Mouse (Mus musculus) ES-CJ7 (cell line): ENCODE results near the gene Cib2.
A peak's percentile ranks its signal among the peaks of the same experiment; 100 is the strongest.

Source experiments
- DNase-seq: peaks from one replicate; pipeline ENCODE4 v3.0.0; 2011; ENCODE audit warnings: low read depth, low spot score

Gene Cib2

DNA sequence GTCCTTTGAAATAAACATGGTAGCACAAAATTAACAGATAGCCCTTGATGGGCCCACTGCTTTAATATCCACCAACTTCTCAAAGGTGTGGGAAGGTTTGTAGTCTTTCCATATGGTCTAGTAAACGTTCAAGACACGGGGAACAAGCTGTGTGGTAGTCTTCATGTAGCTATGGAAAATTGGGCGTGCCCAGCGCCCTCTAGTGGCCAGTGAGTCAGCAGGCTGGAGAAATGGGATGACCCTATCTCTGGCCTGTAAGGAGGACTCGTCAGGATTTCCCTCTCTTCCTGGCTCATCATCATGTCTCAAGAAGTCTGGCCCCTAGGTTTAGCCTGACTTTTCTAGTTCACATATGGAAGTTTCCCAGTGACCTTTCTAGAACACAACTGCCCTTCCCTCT lies 12.5 kb downstream of the Cib2 start:
- peak; percentile 46 for DNase-seq

DNA sequence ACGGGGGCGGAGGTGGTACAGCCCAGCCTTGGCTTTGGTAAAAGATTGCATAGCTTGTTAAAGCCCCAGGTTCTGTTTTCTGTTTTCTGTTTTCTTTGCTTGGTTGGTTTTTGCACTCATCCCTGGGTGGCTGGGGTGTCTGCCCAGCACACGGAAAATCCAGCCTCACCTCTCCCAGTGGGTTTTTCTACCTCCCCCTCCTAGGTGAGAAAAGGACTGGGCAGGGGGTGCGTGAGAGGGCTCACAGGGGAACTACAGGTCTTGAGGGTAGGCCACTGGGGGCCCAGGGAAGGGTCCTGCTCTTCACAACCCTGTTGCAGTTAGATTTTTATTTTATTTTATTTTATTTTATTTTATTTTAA lies 15.1 kb downstream of the Cib2 start:
- DNase-seq, result no peak

DNA sequence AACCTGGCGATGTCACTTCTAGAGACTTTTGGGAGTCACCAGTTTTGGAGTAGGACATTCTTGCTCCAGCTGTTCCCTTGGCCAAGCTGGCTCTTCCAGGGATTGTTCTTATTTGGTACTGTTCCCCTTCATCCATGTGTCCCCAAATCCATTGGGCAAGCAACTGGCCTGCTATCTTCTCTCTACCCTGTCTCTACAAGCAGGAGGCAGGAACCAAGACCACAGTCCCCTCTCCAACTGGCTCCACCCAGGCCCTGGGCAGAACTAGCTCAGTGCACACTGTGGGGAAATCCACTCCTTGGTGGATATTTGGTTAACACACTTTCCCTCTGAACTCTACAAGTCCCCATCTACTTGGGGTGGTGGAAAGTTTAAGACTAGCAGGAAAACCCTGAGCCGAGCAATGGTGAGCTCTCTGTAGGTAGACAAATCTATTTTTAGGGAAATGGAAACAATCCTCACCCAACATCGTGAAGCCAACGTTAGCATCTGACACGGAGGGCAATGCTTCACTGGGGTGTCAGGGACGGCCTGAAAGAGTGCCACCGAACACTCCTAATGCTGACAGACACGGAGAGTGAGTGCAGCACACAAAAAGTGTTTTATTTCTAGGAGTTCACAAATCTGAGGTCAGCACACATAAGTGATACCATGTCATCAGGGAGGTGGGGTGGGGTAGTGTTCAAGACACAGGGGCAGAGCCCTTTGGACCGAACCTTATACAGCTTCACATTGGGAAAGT lies 15.6 kb downstream of the Cib2 start:
- DNase-seq, result no peak

DNA sequence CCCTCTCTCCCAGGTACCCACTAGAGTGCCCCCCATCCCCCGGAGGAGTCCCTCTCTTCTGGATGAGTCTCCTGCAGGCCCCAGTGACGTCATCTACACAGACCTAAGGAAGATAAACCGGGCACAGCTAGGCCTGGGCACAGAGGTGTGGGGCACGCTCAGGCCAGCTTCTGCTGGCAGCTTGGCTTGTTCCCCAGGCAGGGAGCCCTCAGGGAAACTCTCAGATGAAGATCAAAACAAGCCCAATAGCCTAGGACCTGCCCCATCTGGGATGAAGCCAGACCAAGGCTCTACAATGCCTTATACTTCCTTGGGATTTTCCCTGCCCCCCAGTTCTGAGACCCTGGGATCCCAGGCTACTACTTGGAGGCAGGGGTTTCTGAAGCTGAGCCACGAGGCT lies 19.2 kb downstream of the Cib2 start:
- no peak for DNase-seq

DNA sequence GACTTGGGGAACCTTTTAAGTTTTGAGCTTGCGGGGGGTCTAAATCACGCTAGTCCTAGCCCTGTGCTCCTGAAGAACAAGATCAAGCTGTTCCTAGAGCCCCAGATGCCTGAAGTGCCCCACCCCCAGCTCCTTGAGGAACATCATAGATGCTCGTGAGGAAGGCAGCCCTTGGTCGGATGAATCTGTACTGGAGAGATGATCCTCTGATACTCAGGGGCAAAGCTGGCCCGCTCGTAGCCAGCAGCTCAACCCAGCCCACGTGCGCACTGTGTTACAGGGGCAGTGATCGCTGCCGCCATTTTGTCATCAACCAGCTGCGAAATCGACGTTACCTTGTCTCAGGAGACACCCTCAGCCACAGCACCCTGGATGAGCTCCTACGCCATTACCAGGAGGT lies 21.3 kb downstream of the Cib2 start, which contains the start of gene Sh2d7:
Sh2d7 (plus strand) TSS at position 301 of the 400 bp plus-strand sequence.
- no peak for DNase-seq

DNA sequence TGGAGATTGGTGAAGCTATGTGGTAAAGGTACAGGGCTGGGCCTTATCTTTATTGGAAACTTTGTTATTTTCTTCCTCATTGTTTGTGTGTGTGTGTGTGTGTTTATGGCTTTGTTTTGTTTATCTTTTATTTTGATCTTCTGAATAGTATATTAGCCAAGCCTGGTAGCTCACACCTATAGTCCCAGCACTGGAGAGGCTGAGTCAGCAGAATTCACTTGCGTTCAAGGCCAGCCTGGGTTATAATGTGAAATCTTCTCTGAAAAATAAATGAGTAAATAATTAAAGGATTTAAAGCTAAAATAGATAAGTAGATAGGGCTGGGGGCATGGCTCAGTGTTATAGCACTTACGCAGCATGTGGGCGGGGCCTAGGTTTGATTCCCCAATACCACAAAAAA lies 21.8 kb downstream of the Cib2 start:
- no peak for DNase-seq

DNA sequence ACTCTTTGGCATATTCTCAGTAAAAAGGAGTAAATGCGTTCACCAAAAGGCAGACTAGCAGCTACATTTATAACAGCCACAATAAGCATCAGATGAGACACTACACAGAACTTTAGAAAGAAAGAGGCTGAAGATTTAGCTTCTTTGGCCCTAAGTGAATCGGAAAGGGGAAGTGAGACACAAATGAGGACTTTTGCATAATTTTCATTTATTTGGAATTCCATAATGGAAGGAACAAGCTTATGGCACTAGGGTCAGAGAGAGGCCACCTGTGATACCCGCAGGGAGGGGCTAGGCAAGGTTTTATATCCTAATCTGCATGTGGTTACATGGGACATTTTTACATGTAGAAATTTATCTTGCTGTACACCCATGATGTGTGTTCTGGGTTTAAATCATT lies 22.5 kb downstream of the Cib2 start:
- DNase-seq, result no peak

DNA sequence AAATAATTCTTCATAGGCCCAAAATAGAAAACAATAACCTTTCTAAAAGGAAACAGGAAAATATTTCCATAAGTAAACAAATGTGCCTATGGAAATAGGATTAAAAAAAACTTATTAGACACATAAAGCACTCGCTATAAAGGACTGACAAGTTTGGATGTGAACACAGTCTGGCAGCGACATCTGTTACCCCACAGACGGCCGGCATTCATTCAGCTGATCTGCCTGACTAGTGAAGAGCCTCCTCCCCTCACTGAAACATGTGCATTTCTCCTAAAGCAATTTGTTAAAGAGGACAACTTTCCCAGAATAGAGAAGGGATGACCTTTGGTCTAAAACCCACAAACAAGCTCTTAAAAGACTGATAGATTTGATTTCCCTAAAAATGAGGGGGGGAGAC lies 23.0 kb downstream of the Cib2 start:
- no peak for DNase-seq

DNA sequence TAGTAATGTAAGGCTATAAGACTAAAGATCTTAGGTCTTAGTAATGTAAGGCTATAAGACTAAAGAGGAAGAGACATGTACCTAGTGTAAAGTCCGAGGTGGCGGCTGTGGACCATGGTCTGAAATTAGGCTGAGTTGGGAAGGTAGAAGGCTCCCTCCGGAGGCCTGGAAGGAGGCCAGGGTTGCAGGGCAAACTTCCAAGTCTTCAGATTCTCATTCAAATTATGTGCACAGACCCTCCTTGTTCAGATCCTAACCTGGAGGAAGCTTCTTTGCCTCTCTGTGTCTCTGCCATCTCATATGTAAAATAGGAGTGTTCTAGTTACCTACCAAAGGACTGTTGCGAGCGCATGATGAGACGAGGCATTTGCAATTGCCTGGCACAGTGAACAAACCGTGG lies 23.8 kb downstream of the Cib2 start:
- DNase-seq, result no peak

DNA sequence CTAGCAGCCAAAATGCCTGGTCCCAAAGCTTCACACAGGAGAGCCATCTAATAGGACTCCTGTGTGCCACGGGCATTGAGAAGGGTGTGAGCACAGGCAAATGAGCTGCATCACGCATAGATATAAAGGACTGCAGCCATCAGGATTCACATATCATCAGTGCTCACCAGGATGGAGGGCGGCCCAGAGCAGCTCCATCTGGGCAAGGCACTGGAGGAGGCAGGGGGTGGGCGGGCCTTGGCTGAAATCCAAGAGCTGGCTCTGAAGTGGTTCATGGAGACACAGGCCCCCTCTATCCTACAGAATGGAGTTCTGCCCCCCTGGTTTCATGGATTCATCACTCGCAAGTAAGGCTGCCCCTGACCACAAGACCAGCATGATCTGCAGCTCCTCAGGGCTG lies 26.0 kb downstream of the Cib2 start:
- no peak for DNase-seq

DNA sequence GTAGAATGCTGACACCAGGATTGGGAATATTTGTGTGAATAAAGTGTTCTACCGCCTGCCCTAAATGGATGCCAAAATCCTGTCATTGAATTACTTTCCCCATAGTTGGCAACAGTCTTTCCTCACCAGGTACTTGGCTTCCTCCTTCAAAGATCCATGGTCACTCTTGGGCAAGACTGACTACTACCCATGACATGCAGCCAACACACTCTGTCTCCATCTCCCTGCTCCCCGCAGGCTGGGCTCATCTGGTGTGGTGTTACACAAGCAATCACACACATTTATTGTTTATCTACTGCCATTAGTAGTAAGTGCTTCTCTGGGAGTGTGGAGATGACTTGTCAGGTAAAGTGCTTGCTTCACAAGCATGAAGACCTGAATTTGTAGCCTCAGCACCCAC lies 27.1 kb downstream of the Cib2 start:
- DNase-seq, result no peak

DNA sequence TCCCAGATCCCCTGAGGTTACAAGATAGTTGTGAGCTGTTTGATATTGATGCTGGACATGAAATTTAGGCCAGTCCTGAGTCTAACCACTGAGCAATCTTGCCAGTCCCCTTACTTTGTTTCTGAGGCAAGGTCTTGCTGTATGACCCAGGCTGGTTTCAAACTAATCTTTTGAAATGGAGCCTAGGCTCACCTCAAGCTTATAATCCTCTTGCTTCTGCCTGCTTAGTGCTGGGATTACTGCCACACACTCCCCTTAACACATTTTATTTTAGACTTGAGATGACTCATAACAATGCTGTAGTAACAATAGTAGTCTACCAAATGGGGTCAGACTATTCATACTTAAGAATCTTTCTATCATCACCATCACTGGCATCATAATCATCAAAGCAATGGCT lies 28.6 kb downstream of the Cib2 start:
- DNase-seq, result no peak

DNA sequence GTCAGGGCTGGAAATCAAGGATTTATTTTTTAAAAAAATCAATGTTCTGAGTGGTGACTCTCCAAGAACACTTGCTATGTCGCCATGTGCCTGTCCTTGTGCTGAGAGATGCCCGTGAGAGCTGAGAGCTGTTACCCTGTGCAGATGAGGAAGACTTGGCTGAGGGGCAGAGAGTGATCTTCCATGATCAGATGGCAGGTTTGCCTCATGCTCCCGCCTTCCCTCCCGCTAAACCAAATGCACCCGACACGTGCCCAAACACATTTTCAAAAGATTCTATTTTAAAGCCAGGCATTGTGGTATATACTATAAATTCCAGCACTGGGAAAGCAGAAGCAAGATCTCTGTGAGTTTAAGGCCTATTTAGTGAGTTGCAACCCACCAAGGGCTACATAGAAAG lies 29.2 kb downstream of the Cib2 start:
- no peak for DNase-seq

DNA sequence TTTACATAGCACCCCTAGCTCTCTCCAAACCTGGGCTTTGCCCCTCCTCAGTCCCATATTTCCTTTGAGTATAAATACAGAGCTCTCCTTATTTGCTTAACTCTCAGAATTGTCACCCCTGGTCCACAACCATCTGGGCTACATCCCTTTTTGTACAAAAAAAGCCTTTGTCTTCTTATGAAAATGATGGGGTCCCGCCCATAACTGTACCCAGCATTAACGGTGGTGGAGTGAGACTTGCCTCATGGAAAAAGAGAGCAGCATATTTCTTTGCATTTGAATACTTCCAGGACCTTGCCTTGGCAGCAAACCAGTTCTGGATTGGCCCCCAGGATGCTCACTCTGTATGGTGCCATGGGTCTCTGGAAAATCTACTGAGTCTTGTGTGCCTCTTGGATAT lies 30.1 kb downstream of the Cib2 start:
- no peak for DNase-seq

DNA sequence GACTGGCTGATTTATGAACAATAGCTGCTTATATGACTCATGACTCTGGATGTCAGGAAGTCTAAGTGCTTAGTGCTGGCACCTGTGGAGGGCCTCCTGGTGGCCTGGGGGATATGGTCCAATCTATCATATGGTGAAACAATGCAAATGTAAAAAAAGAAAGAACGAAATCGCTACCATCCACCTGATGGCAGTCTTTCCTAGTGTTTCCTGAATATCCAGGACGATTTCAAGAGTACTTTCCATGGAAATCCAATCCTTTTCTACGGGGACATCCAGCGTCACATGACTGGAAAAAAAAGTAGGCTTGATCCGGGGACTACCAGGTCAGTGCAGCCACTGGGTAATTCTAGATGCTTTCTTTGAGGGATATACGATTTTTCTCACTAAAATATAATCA lies 32.3 kb downstream of the Cib2 start:
- DNase-seq, result no peak

DNA sequence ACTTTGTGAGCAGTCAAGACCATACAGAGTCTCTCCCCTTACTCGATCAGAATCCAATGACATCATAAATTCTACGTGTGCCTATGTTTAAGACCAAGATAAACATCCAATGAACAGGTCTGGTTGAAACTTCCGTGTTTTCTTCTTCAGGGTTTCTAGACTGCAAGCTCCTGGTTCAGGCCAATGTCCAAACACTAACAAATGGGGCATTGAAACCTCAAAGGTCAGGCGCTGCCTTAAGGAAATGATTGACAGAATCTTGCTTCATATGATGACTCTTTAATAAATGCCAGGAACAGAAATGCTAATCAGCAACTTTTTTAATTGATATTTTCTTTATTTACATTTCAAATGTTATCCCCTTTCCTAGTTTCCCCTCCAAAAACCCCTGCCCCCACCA lies 39.7 kb downstream of the Cib2 start:
- no peak for DNase-seq

DNA sequence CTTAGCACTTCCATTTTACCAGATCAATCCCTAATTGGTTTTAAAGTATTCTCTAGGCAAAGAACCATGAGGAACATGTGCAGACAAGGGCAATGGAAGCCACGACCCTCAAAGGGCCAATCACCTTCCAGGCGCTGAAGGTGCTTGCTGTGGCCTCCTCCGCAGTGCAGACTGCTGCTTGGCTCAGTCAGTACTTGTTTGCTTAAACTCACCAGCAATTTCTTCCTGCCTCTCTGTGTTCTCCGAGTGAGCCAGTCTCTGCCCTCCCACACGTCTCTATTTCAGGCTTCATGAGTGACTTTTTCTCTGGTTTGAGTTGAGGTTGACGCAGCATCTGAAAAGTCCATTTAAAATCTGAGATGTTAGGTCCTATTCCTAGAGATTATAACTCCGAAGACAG lies 41.1 kb downstream of the Cib2 start:
- DNase-seq, result no peak

DNA sequence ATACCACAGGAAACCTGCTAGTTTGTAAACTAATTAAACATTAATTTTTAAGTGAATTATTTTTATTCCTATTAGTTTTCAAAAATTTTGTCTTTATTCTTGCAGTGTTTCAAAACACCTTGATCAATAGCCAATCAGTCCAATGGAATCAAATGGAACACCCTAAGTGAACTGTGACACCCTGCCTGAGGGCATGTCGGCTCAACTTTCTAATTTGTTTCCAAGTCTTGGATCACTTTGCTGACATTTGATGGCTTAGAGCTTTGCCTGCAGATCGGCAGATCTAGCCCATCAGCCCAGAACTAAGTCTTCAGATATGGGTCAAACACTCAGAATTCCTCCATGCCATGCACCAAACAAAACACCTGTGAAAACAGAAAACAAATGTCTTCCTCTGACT lies 44.0 kb downstream of the Cib2 start:
- no peak for DNase-seq

DNA sequence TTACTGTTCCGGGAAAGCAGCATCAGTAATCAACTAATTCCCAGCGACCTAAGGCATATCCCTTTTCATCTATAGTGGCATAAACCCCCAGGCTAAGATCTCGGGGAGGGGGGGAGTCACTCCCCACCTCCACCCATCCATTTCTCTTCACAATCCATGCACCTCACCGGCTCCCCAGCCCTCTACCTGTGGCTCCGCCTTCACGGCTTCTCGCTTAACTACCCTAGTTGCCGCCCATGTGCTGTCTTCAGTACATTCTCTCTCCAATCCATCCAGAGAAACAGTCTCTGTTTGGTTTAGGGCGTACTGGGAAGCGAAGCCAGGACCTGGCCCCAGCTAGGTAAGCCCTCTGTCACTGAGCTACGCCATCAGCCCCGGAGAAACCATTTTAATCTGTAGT lies 57.1 kb downstream of the Cib2 start:
- DNase-seq, result peak; percentile 40

DNA sequence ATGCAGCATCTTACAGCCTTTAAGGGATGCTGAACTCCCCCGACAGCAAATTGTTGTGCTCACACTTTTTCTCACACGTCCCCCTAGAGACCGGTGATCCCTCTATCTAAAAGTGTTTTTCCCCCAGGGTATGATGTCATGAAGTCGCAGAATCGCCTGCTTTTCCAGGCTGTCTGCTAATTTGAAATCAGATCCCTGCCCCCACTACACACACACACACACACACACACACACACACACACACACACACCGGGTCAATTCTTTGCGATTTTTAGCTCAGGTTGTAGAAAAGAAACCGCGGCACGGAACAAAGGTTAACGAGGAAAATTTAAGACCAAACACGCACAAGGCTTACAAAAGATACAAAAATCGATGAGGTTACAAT lies 57.9 kb downstream of the Cib2 start:
- DNase-seq, result no peak

DNA sequence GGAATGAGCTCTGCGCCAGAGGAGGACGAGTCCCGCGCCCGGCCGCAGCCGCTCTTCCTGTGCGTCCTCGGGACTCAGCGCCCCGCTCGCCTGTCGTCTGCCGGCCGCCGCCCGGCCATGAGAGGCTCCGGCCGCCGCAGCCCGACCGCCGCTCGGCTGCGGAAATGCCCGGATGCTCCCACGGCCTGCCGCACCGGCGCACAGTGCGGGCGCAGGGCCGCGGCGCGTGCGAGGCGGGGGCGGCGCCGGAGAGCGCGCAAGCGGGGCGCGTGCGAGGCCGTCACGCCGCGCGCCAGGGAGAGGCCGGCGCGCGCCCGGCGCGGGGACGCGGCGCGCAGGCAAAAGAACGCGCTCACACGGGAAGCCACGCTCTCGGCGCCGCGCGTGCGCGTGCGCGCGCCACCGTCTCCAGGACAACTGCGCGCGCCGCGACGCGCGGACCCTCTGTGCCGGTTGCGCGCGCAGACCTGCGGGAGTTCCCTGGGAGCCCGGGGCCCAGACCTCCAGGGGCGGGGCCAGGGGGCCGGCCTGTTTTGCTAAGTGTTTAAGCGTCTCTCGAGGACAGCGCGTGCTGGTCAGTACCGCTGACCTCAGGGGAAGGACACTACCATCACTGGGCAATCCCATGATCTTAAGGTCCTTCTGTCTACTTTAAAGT lies 58.4 kb downstream of the Cib2 start, which contains the start of gene Dmxl2:
Dmxl2 (minus strand) TSS at position 174 of the 658 bp plus-strand sequence.
- peak; percentile 90 for DNase-seq

DNA sequence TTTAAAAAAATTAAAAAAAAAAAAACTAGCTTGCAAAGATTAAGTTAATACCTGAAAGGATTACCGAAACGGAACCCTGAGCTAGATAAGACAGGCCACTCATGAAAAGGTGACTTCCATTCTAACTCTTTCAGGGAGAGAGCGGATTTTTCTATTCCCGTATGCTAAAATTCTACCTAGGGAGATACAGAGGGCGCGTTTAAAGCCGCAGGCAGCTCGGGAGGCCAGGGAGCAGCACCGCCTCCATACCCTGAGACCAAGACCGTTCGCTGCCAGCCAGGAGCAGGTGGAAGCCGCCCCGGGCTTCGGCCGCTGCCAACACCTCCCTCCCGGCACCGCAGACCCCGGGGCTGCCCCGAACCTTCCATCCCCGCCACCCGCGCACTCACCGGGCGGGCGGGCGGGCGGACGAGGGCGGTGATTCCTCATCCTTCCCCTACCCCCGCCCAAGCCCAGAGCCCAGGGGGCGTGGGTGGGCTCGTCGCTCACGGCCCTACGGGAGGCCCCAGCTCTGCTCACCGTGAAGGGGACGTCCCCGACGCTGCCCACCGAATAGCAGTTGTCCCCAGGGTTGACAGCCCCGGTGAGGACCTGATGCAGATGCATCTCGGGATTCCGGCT lies 59.1 kb downstream of the Cib2 start:
- DNase-seq, result peak; percentile 26

DNA sequence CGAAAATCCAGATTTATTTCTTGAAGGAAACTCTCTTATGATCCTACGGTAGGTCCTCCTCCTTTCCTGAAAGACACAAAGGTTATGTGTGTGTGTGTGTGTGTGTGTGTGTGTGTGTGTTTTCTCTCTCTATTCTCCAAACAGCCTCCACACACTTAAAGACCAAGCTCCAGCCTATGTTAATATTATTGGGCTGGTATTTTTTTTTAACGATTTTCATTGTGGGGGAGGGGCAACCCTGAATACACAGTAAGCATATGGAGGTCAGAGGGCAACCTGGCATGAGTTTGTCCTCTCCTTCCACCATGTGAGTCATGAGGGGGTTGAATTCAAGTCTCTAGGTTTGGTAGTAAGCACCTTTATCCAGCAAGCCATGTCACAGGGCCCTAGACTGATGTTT lies 60.2 kb downstream of the Cib2 start:
- no peak for DNase-seq
